Mouse (Mus musculus): ENCODE measurements around the gene Nudt15. TPM values are rescaled to one million over a fixed set of nuclear protein-coding genes. Genes with fewer than 3 reads are reported as not detected.
"Not testable (repeated sequence)": the region's sequence is repeated elsewhere in the genome, so short reads cannot be mapped to it uniquely, and the experiment has no call there.

Nudt15 gene
- polyA plus RNA-seq, 1 experiment from 2014 or later = 11.8 TPM

GRCm38 (mm10) chr14:73543781-73544180, 4.3 kb downstream of the Nudt15 start:
- H3K4me2 ChIP-seq (replicated peaks) = no peak overlapping the region
- H3K27me3 ChIP-seq = no peaks in the 10 kb centered on the region
- no peak for ATAC-seq (ENCODE audit: low FRiP score)
- no peaks in the 10 kb centered on the region for H3K9me3 ChIP-seq (replicated peaks)
- no peak overlapping the region for H3K4me3 ChIP-seq
- 74% methylated on average over 6 of the region's 6 CpGs for WGBS
- no peak overlapping the region for H3K9ac ChIP-seq
- no peaks in the 10 kb centered on the region for H3K36me3 ChIP-seq
- H3K4me1 ChIP-seq = no peaks in the 10 kb centered on the region
- H3K27ac ChIP-seq = no peak overlapping the region

GRCm38 (mm10) chr14:73535641-73536040, 12.4 kb downstream of the Nudt15 start:
- Histone ChIP-seq H3K27ac (no peak overlapping the region), H3K36me3 (no peaks in the 10 kb centered on the region), H3K9me3 (replicated peaks) (no peaks in the 10 kb centered on the region), H3K27me3 (no peaks in the 10 kb centered on the region), H3K4me2 (replicated peaks) (no peak overlapping the region), H3K9ac (no peak overlapping the region), H3K4me3 (no peak overlapping the region), H3K4me1 (no peaks in the 10 kb centered on the region)
- WGBS = 84% methylated on average over 2 of the region's 2 CpGs
- no peak for ATAC-seq (ENCODE audit: low FRiP score)

- Histone ChIP-seq H3K36me3 (no peaks in the 10 kb centered on the region), H3K4me3 (no peak overlapping the region), H3K27me3 (no peaks in the 10 kb centered on the region), H3K4me2 (replicated peaks) (no peak overlapping the region), H3K27ac (no peak overlapping the region), H3K9ac (no peak overlapping the region), H3K4me1 (no peaks in the 10 kb centered on the region), H3K9me3 (replicated peaks) (no peaks in the 10 kb centered on the region)
- WGBS = 71% methylated on average over 6 of the region's 6 CpGs
- no peak for ATAC-seq (ENCODE audit: low FRiP score)
Measured at GRCm38 (mm10) chr14:73533755-73534465, 14.1 kb downstream of the Nudt15 start.

- not testable (repeated sequence) for ATAC-seq (ENCODE audit: low FRiP score)
Measured at GRCm38 (mm10) chr14:73528661-73529060, 19.4 kb downstream of the Nudt15 start.

GRCm38 (mm10) chr14:73524766-73525448, 23.1 kb downstream of the Nudt15 start, which contains the start of gene Sucla2:
TSS of gene Sucla2 (plus strand) at chr14:73525319.
- peak within 1 kb of the TSS; percentile 38 for H3K4me2 ChIP-seq (replicated peaks)
- WGBS = under 1% methylated on average over 41 of the region's 41 CpGs

More at GRCm38 (mm10) chr14:73528661-73529060, 19.4 kb downstream of the Nudt15 start:
- not testable (repeated sequence) for H3K4me2 ChIP-seq (replicated peaks); H3K4me3 ChIP-seq; H3K27me3 ChIP-seq; H3K36me3 ChIP-seq; H3K27ac ChIP-seq; H3K9ac ChIP-seq; H3K9me3 ChIP-seq (replicated peaks); H3K4me1 ChIP-seq
- 87% methylated on average over 3 of the region's 3 CpGs for WGBS

GRCm38 (mm10) chr14:73524136-73524535, 23.9 kb downstream of the Nudt15 start:
- peak overlapping the region; percentile 38; the same call in 1 of the 2 replicates for H3K4me2 ChIP-seq (replicated peaks)
- no peaks in the 10 kb centered on the region for H3K36me3 ChIP-seq
- no peak for ATAC-seq (ENCODE audit: low FRiP score)
- peak overlapping the region; percentile 50; the same call in 1 of the 2 replicates for H3K9ac ChIP-seq
- WGBS = 79% methylated on average over 3 of the region's 3 CpGs
- no peak overlapping the region for H3K27ac ChIP-seq
- H3K27me3 ChIP-seq = no peaks in the 10 kb centered on the region
- H3K4me1 ChIP-seq = 0 out of 2 replicates have a peak, but pooled peaks cover 2% of the 10 kb centered on the region
- H3K9me3 ChIP-seq (replicated peaks) = no peaks in the 10 kb centered on the region
- no peak overlapping the region for H3K4me3 ChIP-seq

More at GRCm38 (mm10) chr14:73524766-73525448, 23.1 kb downstream of the Nudt15 start, which contains the start of gene Sucla2:
- Histone ChIP-seq H3K4me3 (peak within 1 kb of the TSS; percentile 47), H3K36me3 (no peaks in the 10 kb centered on the region), H3K9me3 (replicated peaks) (no peaks in the 10 kb centered on the region), H3K27me3 (no peaks in the 10 kb centered on the region), H3K4me1 (0 out of 2 replicates have a peak, but pooled peaks cover 2% of the 10 kb centered on the region), H3K27ac (peak within 1 kb of the TSS; percentile 90), H3K9ac (peak within 1 kb of the TSS; percentile 56)
- ATAC-seq (ENCODE audit: low FRiP score) = peak; percentile 99

GRCm38 (mm10) chr14:73509765-73510423, 38.1 kb downstream of the Nudt15 start, which contains the start of gene Med4:
TSS of gene Med4 (plus strand) at chr14:73510025.
- peak within 1 kb of the TSS; percentile 78 for H3K4me3 ChIP-seq
- H3K36me3 ChIP-seq = peaks cover 14% of the 10 kb centered on the region
- peaks cover 3% of the 10 kb centered on the region; the same call in 1 of the 2 replicates for H3K27me3 ChIP-seq
- H3K4me2 ChIP-seq (replicated peaks) = peak within 1 kb of the TSS; percentile 93
- ATAC-seq (ENCODE audit: low FRiP score) = peak; percentile 97
- H3K4me1 ChIP-seq = peaks cover 9% of the 10 kb centered on the region
- 0 out of 2 replicates have a peak within 1 kb of the TSS, but pooled peaks have one; percentile 13 for H3K27ac ChIP-seq
- H3K9ac ChIP-seq = peak within 1 kb of the TSS; percentile 83
- H3K9me3 ChIP-seq (replicated peaks) = no peaks in the 10 kb centered on the region
- under 1% methylated on average over 41 of the region's 41 CpGs for WGBS

GRCm38 (mm10) chr14:73508630-73509395, 39.2 kb downstream of the Nudt15 start:
- Histone ChIP-seq H3K27me3 (peaks cover 3% of the 10 kb centered on the region; the same call in 1 of the 2 replicates), H3K9me3 (replicated peaks) (no peaks in the 10 kb centered on the region), H3K36me3 (peaks cover 8% of the 10 kb centered on the region), H3K4me3 (no peak overlapping the region), H3K9ac (no peak overlapping the region), H3K4me1 (peaks cover 9% of the 10 kb centered on the region), H3K4me2 (replicated peaks) (no peak overlapping the region), H3K27ac (no peak overlapping the region)
- WGBS = 94% methylated on average over 6 of the region's 6 CpGs
- ATAC-seq (ENCODE audit: low FRiP score) = no peak

GRCm38 (mm10) chr14:73507702-73508376, 40.2 kb downstream of the Nudt15 start:
- Histone ChIP-seq H3K9ac (no peak overlapping the region), H3K27ac (no peak overlapping the region)

GRCm38 (mm10) chr14:73507200-73507599, 40.8 kb downstream of the Nudt15 start:
- no peak overlapping the region for H3K9ac ChIP-seq
- ATAC-seq (ENCODE audit: low FRiP score) = no peak
- no peaks in the 10 kb centered on the region for H3K9me3 ChIP-seq (replicated peaks)
- peaks cover 3% of the 10 kb centered on the region; the same call in 1 of the 2 replicates for H3K27me3 ChIP-seq
- H3K4me1 ChIP-seq = peaks cover 9% of the 10 kb centered on the region
- no peak overlapping the region for H3K4me2 ChIP-seq (replicated peaks)
- peaks cover 3% of the 10 kb centered on the region for H3K36me3 ChIP-seq
- no peak overlapping the region for H3K27ac ChIP-seq
- H3K4me3 ChIP-seq = no peak overlapping the region
- 88% methylated on average over 15 of the region's 15 CpGs for WGBS

More at GRCm38 (mm10) chr14:73507702-73508376, 40.2 kb downstream of the Nudt15 start:
- no peak for ATAC-seq (ENCODE audit: low FRiP score)
- H3K9me3 ChIP-seq (replicated peaks) = no peaks in the 10 kb centered on the region
- peaks cover 7% of the 10 kb centered on the region for H3K36me3 ChIP-seq
- peaks cover 9% of the 10 kb centered on the region for H3K4me1 ChIP-seq
- H3K27me3 ChIP-seq = peaks cover 3% of the 10 kb centered on the region; the same call in 1 of the 2 replicates
- H3K4me3 ChIP-seq = no peak overlapping the region
- WGBS = 67% methylated on average over 11 of the region's 11 CpGs
- H3K4me2 ChIP-seq (replicated peaks) = no peak overlapping the region

- no peak overlapping the region for H3K9ac ChIP-seq
- H3K4me1 ChIP-seq = peaks cover 11% of the 10 kb centered on the region
- H3K36me3 ChIP-seq = no peaks in the 10 kb centered on the region
- 58% methylated on average over 8 of the region's 8 CpGs for WGBS
- peaks cover 3% of the 10 kb centered on the region; the same call in 1 of the 2 replicates for H3K27me3 ChIP-seq
- H3K4me2 ChIP-seq (replicated peaks) = no peak overlapping the region
- no peaks in the 10 kb centered on the region for H3K9me3 ChIP-seq (replicated peaks)
- ATAC-seq (ENCODE audit: low FRiP score) = no peak
- no peak overlapping the region for H3K27ac ChIP-seq
- H3K4me3 ChIP-seq = no peak overlapping the region
Measured at GRCm38 (mm10) chr14:73506283-73506682, 41.8 kb downstream of the Nudt15 start.
